In genomic region chr10:120735722-120736507, GRCm38 (mm10) we compare ENCODE assay signal across 9 mouse cellular contexts.
DNase-seq lines count a peak whose midpoint lies in the region; ATAC-seq and TF ChIP-seq lines count a peak whose summit lies in the region.
"Had no signal": no experiment of that assay in that cellular context is flagged by ENCODE, and none has a peak within 500 bp of the region (broad histone marks: within the 10 kb centered on the region; RNA-seq: fewer than 3 reads in every experiment).

No protein-coding gene starts in this region.

- no peak for TF ChIP-seq POLR2A in lung, adult 2 months (IDR thresholded peaks at IDR 0.05; ENCODE audit: borderline replicate concordance, extremely low read depth, low read depth, low read length)

- no peaks in the 10 kb centered on the region for H3K9me3 ChIP-seq in lung, embryonic 15.5 days
- H3K9me3 ChIP-seq in forebrain, postnatal 0 days (ENCODE audit: low read length): no peaks in the 10 kb centered on the region
- H3K9me3 ChIP-seq in liver, embryonic 14.5 days (ENCODE audit: control insufficient read depth, low read length): no peaks in the 10 kb centered on the region
- no peaks in the 10 kb centered on the region for H3K9me3 ChIP-seq in stomach, postnatal 0 days (ENCODE audit: control insufficient read depth, low read length)

- no peaks in the 10 kb centered on the region; the same call in 1 of the 2 replicates for H3K27me3 ChIP-seq in lung, embryonic 15.5 days
- peaks cover 9% of the 10 kb centered on the region for H3K27me3 ChIP-seq in forebrain, postnatal 0 days (ENCODE audit: insufficient read depth, low read length)
- peaks cover 5% of the 10 kb centered on the region for H3K27me3 ChIP-seq in liver, embryonic 14.5 days (ENCODE audit: control insufficient read depth, insufficient read depth, low read length)
- no peaks in the 10 kb centered on the region for H3K27me3 ChIP-seq in stomach, postnatal 0 days (ENCODE audit: control insufficient read depth, insufficient read depth, low read length)

- H3K4me3 ChIP-seq in lung, embryonic 15.5 days: peak overlapping the region; percentile 7; the same call in 1 of the 2 replicates
- no peak overlapping the region for H3K4me3 ChIP-seq in lung, adult 2 months (replicated peaks; ENCODE audit: extremely low read depth, low read depth, low read length)
- peak overlapping the region; percentile 16; the same call in 1 of the 2 replicates for H3K4me3 ChIP-seq in forebrain, postnatal 0 days (ENCODE audit: low read depth, low read length)
- 0 out of 4 replicates have a peak overlapping the region, but pooled peaks of 1 of the 2 experiments have one; percentile 6 for H3K4me3 ChIP-seq in liver, embryonic 14.5 days (ENCODE audit: insufficient read depth in 1 of 2, low read depth in 2 of 2, low read length in 2 of 2)
- no peak overlapping the region for H3K4me3 ChIP-seq in stomach, postnatal 0 days (ENCODE audit: low read depth, low read length)

- H3K36me3 ChIP-seq in lung, embryonic 15.5 days: no peaks in the 10 kb centered on the region
- no peaks in the 10 kb centered on the region for H3K36me3 ChIP-seq in forebrain, postnatal 0 days (ENCODE audit: insufficient read depth)
- no peaks in the 10 kb centered on the region for H3K36me3 ChIP-seq in liver, embryonic 14.5 days (replicated peaks; ENCODE audit: control insufficient read depth, insufficient read depth, low read depth)
- no peaks in the 10 kb centered on the region for H3K36me3 ChIP-seq in stomach, postnatal 0 days (ENCODE audit: control insufficient read depth, insufficient read depth, low read length)

- DNase-seq in lung, adult 2 months: no peak
- peak; percentile 27 for DNase-seq in forebrain, postnatal 0 days
- DNase-seq in liver, embryonic 14.5 days (ENCODE audit: low read depth in 3 of 3, low spot score in 3 of 3): no peak
- DNase-seq in stomach, postnatal 0 days (ENCODE audit: low spot score): no peak
- DNase-seq in thymus, postnatal 4 days: no peak
- DNase-seq in frontal cortex, postnatal 36 days (ENCODE audit: low spot score in 2 of 2): no peak
- no peak for DNase-seq in spleen, postnatal 10 days (ENCODE audit: low spot score in 2 of 2)
- DNase-seq: cerebellum, adult 11 months had no signal

- no peak for ATAC-seq in lung, embryonic 15.5 days (ENCODE audit: borderline replicate concordance, extremely low read depth, low FRiP score, low TSS enrichment)
- no peak for ATAC-seq in forebrain, postnatal 0 days
- ATAC-seq in liver, embryonic 14.5 days (ENCODE audit: insufficient read depth): no peak
- no peak for ATAC-seq in stomach, postnatal 0 days (ENCODE audit: low FRiP score, low TSS enrichment)

- WGBS in lung, embryonic 15.5 days: 18% methylated on average over 25 of the region's 25 CpGs
- WGBS in lung, adult 2 months: 21% methylated on average over 25 of the region's 25 CpGs
- WGBS in forebrain, postnatal 0 days: 6% methylated on average over 25 of the region's 25 CpGs
- 7% methylated on average over 25 of the region's 25 CpGs for WGBS in liver, embryonic 14.5 days (ENCODE audit: insufficient replicate concordance)
- 30% methylated on average over 25 of the region's 25 CpGs for WGBS in stomach, postnatal 0 days

- peak overlapping the region; percentile 51 for H3K4me2 ChIP-seq in lung, embryonic 15.5 days
- peak overlapping the region; percentile 39 for H3K4me2 ChIP-seq in forebrain, postnatal 0 days (ENCODE audit: low read depth)
- peak overlapping the region; percentile 26; the same call in 1 of the 2 replicates for H3K4me2 ChIP-seq in liver, embryonic 14.5 days (ENCODE audit: low read depth)
- peak overlapping the region; percentile 27 for H3K4me2 ChIP-seq in stomach, postnatal 0 days (replicated peaks; ENCODE audit: low read depth)

- peaks cover 11% of the 10 kb centered on the region; the same call in 1 of the 2 replicates for H3K4me1 ChIP-seq in lung, embryonic 15.5 days
- no peaks in the 10 kb centered on the region for H3K4me1 ChIP-seq in lung, adult 2 months (ENCODE audit: control insufficient read depth, insufficient read depth, low read length)
- H3K4me1 ChIP-seq in forebrain, postnatal 0 days (ENCODE audit: insufficient read depth): peaks cover 4% of the 10 kb centered on the region; the same call in 1 of the 2 replicates
- no peaks in the 10 kb centered on the region for H3K4me1 ChIP-seq in liver, embryonic 14.5 days (replicated peaks; ENCODE audit: control insufficient read depth in 2 of 2, insufficient read depth in 2 of 2, low read length in 1 of 2)
- H3K4me1 ChIP-seq in stomach, postnatal 0 days (replicated peaks; ENCODE audit: control insufficient read depth, insufficient read depth): no peaks in the 10 kb centered on the region

- TF ChIP-seq EP300 in liver, embryonic 14.5 days (IDR thresholded peaks at IDR 0.05; ENCODE audit: low read depth): no peak
- no peak for TF ChIP-seq EP300 in stomach, postnatal 0 days (optimal IDR thresholded peaks at IDR 0.05)

- no peak overlapping the region for H3K9ac ChIP-seq in lung, embryonic 15.5 days
- no peak overlapping the region for H3K9ac ChIP-seq in forebrain, postnatal 0 days
- H3K9ac ChIP-seq in liver, embryonic 14.5 days (replicated peaks): no peak overlapping the region
- no peak overlapping the region for H3K9ac ChIP-seq in stomach, postnatal 0 days (ENCODE audit: low read length)

- TF ChIP-seq CTCF in lung, adult 2 months (IDR thresholded peaks at IDR 0.05; ENCODE audit: insufficient read depth, low read length): no peak
- no peak for TF ChIP-seq CTCF in forebrain, postnatal 0 days (IDR thresholded peaks at IDR 0.05; ENCODE audit: low read depth)
- no peak for TF ChIP-seq CTCF in liver, embryonic 14.5 days (IDR thresholded peaks at IDR 0.05; ENCODE audit: low read depth)
- TF ChIP-seq CTCF in stomach, postnatal 0 days (IDR thresholded peaks at IDR 0.05; ENCODE audit: low read depth): no peak

- H3K27ac ChIP-seq in lung, embryonic 15.5 days: no peak overlapping the region
- no peak overlapping the region for H3K27ac ChIP-seq in forebrain, postnatal 0 days (ENCODE audit: low read depth, low read length)
- H3K27ac ChIP-seq in liver, embryonic 14.5 days: no peak overlapping the region
- no peak overlapping the region for H3K27ac ChIP-seq in stomach, postnatal 0 days (replicated peaks)

Comparison
In these comparisons a context has a peak if more than half of its experiments do, and no peak if none do; other contexts are left out.
1. H3K4me3 ChIP-seq: peak in lung, embryonic 15.5 days (single experiment) and forebrain, postnatal 0 days (single experiment); none in lung, adult 2 months (single experiment) and stomach, postnatal 0 days (single experiment).
2. Peak in every context shown above with its lines, with median percentiles within 50 percentile points of each other: H3K4me2 ChIP-seq.